Mouse (Mus musculus) liver, embryonic 11.5 days (tissue): Measurements from ENCODE around the gene Prpsap1. TPM values are rescaled to one million over a fixed set of nuclear protein-coding genes. Genes with fewer than 3 reads are reported as not detected.
"Not testable (repeated sequence)": the region's sequence is repeated elsewhere in the genome, so short reads cannot be mapped to it uniquely, and the experiment has no call there.

Experiments used
- ATAC-seq: fragments of 200-750 bp; cut with Nextera tagmentation; replicated peaks from 2 replicates; pipeline ENCODE4 v1.8.0; 2017; ENCODE audit warnings: moderate number of reproducible peaks, mild to moderate bottlenecking, moderate TSS enrichment, moderate library complexity; ENCODE audit not compliant: low FRiP score
- DNase-seq: peaks from one replicate; pipeline ENCODE4 v3.0.0-alpha.2; 2017; ENCODE audit warnings: low spot score
- H3K27ac ChIP-seq: fragments of 300-500 bp; sonication (generic); 2 replicates; pipeline ENCODE4 v1.5.1; 2014; ENCODE audit warnings: mild to moderate bottlenecking, low read depth, low read length, control low read depth
- H3K27me3 ChIP-seq: fragments of 300-500 bp; sonication (generic); replicated peaks from 2 replicates; pipeline ENCODE4 v1.6.1; 2014; ENCODE audit warnings: low read length, mixed read lengths; ENCODE audit not compliant: control insufficient read depth, insufficient read depth
- H3K36me3 ChIP-seq: fragments of 300-500 bp; sonication (generic); 2 replicates; pipeline ENCODE4 v1.6.1; 2014; ENCODE audit warnings: mild to moderate bottlenecking, low read length, moderate library complexity, mixed read lengths; ENCODE audit not compliant: control insufficient read depth, insufficient read depth
- H3K4me1 ChIP-seq: fragments of 300-500 bp; sonication (generic); replicated peaks from 2 replicates; pipeline ENCODE4 v1.6.1; 2014; ENCODE audit warnings: low read length, mixed read lengths; ENCODE audit not compliant: control insufficient read depth, insufficient read depth
- H3K4me2 ChIP-seq: fragments of 300-500 bp; sonication (generic); 2 replicates; pipeline ENCODE4 v1.6.1; 2014; ENCODE audit warnings: mild to moderate bottlenecking, control low read depth, moderate library complexity
- H3K4me3 ChIP-seq: fragments of 300-500 bp; sonication (generic); 2 replicates; pipeline ENCODE4 v1.5.1; 2014; ENCODE audit warnings: low read depth, low read length, control low read depth
- H3K9ac ChIP-seq: fragments of 300-500 bp; sonication (generic); 2 replicates; pipeline ENCODE4 v1.6.1; 2014; ENCODE audit warnings: low read depth, low read length, control low read depth
- H3K9me3 ChIP-seq: fragments of 300-500 bp; sonication (generic); 2 replicates; pipeline ENCODE4 v1.6.1; 2016; ENCODE audit warnings: low read length, inconsistent platforms, mixed read lengths; ENCODE audit not compliant: control insufficient read depth
- WGBS: fragments of 180-500 bp; shearing (Covaris S2); extraction: QIAGEN DNeasy Blood & Tissue Kit; methylation state at CpG from one replicate; pipeline ENCODE4 v1.1.7; 2014; 5-methylcytosine and 5-hydroxymethylcytosine counted together
- polyA plus RNA-seq: library from polyadenylated mRNA; unstranded; fragments of >200 nt; fragmentation: Nextera tagmentation; extraction: Ambion mirVana; gene quantifications from 2 replicates; pipeline ENCODE4 v1.2.1, GENCODE M21; 2014

Gene Prpsap1
- polyA plus RNA-seq, 1 experiment from 2014 or later: 133 TPM

- H3K4me1 ChIP-seq: peaks cover 30% of the 10 kb centered on the region
- no peak overlapping the region for H3K4me2 ChIP-seq
- H3K4me3 ChIP-seq: no peak overlapping the region
- no peak overlapping the region for H3K9ac ChIP-seq
- H3K27me3 ChIP-seq: no peaks in the 10 kb centered on the region
- H3K9me3 ChIP-seq: no peaks in the 10 kb centered on the region
- H3K27ac ChIP-seq: no peak overlapping the region
- ATAC-seq: no peak
- H3K36me3 ChIP-seq: no peaks in the 10 kb centered on the region
- DNase-seq: no peak
- WGBS: 66% methylated on average over 6 of the region's 6 CpGs
These were observed 67.0 kb downstream of the Prpsap1 start for GRCm38 (mm10) chr11:116426852-116427575.

GRCm38 (mm10) chr11:116426328-116426727 lies 67.7 kb downstream of the Prpsap1 start:
- 85% methylated on average over 11 of the region's 11 CpGs for WGBS
- not testable (repeated sequence) for DNase-seq, H3K27ac ChIP-seq, H3K4me2 ChIP-seq, H3K4me3 ChIP-seq, H3K9me3 ChIP-seq, H3K9ac ChIP-seq, ATAC-seq, H3K27me3 ChIP-seq, H3K36me3 ChIP-seq
- peaks cover 30% of the 10 kb centered on the region for H3K4me1 ChIP-seq

GRCm38 (mm10) chr11:116424621-116425407 lies 69.2 kb downstream of the Prpsap1 start:
- Histone ChIP-seq H3K9me3 (no peaks in the 10 kb centered on the region), H3K4me2 (peak overlapping the region; percentile 30; the same call in 1 of the 2 replicates), H3K27me3 (no peaks in the 10 kb centered on the region; the same call in 1 of the 2 replicates), H3K36me3 (no peaks in the 10 kb centered on the region), H3K27ac (no peak overlapping the region; the same call in 1 of the 2 replicates), H3K4me3 (no peak overlapping the region), H3K9ac (no peak overlapping the region), H3K4me1 (peaks cover 18% of the 10 kb centered on the region)
- no peak for ATAC-seq
- WGBS: 37% methylated on average over 8 of the region's 8 CpGs
- DNase-seq: no peak

GRCm38 (mm10) chr11:116423782-116424620 lies 70.0 kb downstream of the Prpsap1 start:
- Histone ChIP-seq H3K27ac (no peak overlapping the region), H3K27me3 (no peaks in the 10 kb centered on the region; the same call in 1 of the 2 replicates)
- WGBS: 51% methylated on average over 10 of the region's 10 CpGs

GRCm38 (mm10) chr11:116423214-116423613 lies 70.8 kb downstream of the Prpsap1 start:
- no peak for ATAC-seq
- Histone ChIP-seq H3K27ac (no peak overlapping the region), H3K4me1 (peaks cover 6% of the 10 kb centered on the region; the same call in 1 of the 2 replicates), H3K36me3 (no peaks in the 10 kb centered on the region), H3K9ac (no peak overlapping the region), H3K27me3 (no peaks in the 10 kb centered on the region; the same call in 1 of the 2 replicates), H3K4me3 (no peak overlapping the region), H3K4me2 (no peak overlapping the region), H3K9me3 (no peaks in the 10 kb centered on the region)
- no peak for DNase-seq
- 70% methylated on average over 6 of the region's 6 CpGs for WGBS

More at GRCm38 (mm10) chr11:116423782-116424620, 70.0 kb downstream of the Prpsap1 start:
- Histone ChIP-seq H3K9me3 (no peaks in the 10 kb centered on the region), H3K4me2 (peak overlapping the region; percentile 30; the same call in 1 of the 2 replicates), H3K36me3 (no peaks in the 10 kb centered on the region), H3K4me1 (peaks cover 10% of the 10 kb centered on the region), H3K4me3 (no peak overlapping the region), H3K9ac (no peak overlapping the region)
- no peak for ATAC-seq
- DNase-seq: no peak

- Histone ChIP-seq H3K4me3 (no peak overlapping the region), H3K4me1 (peaks cover 9% of the 10 kb centered on the region; the same call in 1 of the 2 replicates)
These were observed 71.4 kb downstream of the Prpsap1 start for GRCm38 (mm10) chr11:116422562-116422961.

GRCm38 (mm10) chr11:116421102-116421501 lies 72.9 kb downstream of the Prpsap1 start:
- Histone ChIP-seq H3K9ac (no peak overlapping the region; the same call in 1 of the 2 replicates), H3K27ac (no peak overlapping the region; the same call in 1 of the 2 replicates), H3K4me2 (no peak overlapping the region), H3K27me3 (no peaks in the 10 kb centered on the region; the same call in 1 of the 2 replicates), H3K4me1 (peaks cover 9% of the 10 kb centered on the region; the same call in 1 of the 2 replicates), H3K9me3 (no peaks in the 10 kb centered on the region), H3K36me3 (no peaks in the 10 kb centered on the region), H3K4me3 (no peak overlapping the region)
- ATAC-seq: no peak
- WGBS: 70% methylated on average over 6 of the region's 6 CpGs
- no peak for DNase-seq

More at GRCm38 (mm10) chr11:116422562-116422961, 71.4 kb downstream of the Prpsap1 start:
- no peak for DNase-seq
- H3K9me3 ChIP-seq: no peaks in the 10 kb centered on the region
- no peak overlapping the region for H3K9ac ChIP-seq
- 78% methylated on average over 2 of the region's 2 CpGs for WGBS
- ATAC-seq: no peak
- H3K27ac ChIP-seq: no peak overlapping the region
- no peaks in the 10 kb centered on the region; the same call in 1 of the 2 replicates for H3K27me3 ChIP-seq
- H3K4me2 ChIP-seq: no peak overlapping the region
- no peaks in the 10 kb centered on the region for H3K36me3 ChIP-seq
